Mouse (Mus musculus): ENCODE measurements around the gene Cebpb. TPM values are rescaled to one million over a fixed set of nuclear protein-coding genes. Genes with fewer than 3 reads are reported as not detected.

The Cebpb gene
- polyA plus RNA-seq, 1 experiment: 45.2 TPM

- WGBS: under 1% methylated on average over 110 of the region's 110 CpGs
- DNase-seq (ENCODE audit: low read depth, low spot score): no peak
Observed at GRCm38 (mm10) chr2:167661270-167662203, 27.2 kb upstream of the Cebpb start, which contains the start of gene Gm20431. Gene Gm20431 (minus strand): TSS chr2:167661496.

DNA sequence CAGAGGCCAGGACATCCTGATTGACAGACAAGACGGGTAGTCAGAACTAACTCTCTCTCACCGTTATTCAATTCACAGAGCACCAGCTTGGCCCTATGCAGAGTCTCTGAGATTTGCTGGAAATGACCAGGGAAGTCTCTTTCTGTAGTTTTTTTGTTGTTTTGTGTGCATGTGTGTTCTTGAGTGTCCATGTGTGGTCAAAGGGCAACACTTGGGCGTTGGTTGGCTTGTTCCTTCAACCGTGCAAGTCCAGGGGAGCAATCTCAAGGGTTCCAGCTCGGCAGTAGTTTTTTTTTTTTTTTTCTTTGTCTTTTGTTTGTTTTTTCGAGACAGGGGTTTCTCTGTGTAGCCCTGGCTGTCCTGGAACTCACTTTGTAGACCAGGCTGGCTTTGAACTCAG, 26.0 kb upstream of the Cebpb start:
- no peak for DNase-seq (ENCODE audit: low read depth, low spot score)
- WGBS: 55% methylated on average over 6 of the region's 6 CpGs

DNA sequence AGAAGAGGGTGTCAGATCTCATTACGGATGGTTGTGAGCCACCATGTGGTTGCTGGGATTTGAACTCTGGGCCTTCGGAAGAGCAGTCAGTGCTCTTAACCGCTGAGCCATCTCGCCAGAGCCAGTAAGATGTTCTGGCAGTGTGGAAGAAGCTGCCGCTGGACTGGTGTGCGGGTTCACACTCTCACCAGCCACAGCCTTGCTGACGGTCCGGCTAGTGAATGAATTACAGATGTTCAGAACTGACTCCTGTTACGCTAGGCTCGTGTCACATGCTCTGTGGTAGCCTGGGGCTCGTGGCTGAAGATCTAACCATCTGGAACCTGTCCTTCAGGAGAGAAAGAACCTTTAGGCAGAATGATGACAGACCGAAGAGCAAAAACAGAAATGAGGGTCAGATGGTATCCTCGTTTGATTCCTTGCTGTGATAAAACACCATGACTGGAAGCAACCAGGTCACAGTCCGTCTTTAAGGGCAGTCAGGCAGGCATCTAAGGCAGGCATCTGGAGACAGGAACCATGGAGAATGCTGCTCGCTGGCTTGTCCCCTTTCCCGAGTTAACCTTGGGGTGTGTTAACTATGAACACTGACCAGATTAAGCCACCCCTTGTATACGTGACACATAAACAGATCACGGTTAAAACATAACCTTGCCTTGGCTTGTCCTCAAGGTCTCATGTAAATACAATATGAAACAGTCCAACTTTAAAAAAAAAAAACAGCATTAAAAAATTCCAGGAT, 22.6 kb upstream of the Cebpb start:
- WGBS: 75% methylated on average over 18 of the region's 18 CpGs
- DNase-seq (ENCODE audit: low read depth, low spot score): no peak

DNA sequence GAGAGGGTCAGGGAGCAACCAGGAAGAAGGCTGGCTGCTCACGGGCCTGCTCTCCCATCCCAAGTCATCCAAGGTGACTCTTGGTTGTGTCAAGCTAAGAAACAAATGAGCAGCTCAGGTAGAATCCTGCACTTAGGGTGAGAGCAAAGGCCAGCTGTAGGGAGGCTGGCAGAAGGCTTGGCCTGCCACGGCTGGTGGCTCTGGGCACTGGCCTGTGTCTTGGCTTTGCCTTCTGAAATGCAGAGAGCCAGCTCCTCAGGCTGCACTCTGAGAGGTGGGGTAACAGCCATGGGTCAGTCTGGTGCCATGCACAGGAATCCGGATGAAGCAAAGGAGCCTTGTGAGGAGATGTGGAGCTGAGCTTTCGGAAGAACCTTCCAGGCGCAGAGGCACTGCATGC, 20.3 kb upstream of the Cebpb start:
- 90% methylated on average over 5 of the region's 5 CpGs for WGBS
- DNase-seq (ENCODE audit: low read depth, low spot score): no peak

DNA sequence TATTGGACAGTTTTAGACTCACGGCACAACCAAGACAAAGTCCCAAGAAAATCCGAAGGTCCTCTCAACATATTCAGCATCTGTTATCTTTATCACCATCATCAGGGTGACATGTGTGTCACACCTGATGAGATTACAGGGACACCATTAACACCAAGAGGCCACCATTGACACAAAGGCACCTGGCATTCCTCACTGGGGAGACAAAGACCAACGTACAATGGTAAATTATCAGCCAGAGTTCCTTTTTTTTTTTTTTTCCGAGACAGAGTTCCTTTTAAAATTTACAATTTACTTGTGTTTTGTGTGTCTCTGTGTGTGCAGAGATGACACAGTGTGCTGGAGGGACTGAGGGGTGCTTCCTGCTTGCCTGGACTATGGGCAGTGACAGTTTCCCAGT, 19.3 kb upstream of the Cebpb start:
- 32% methylated on average over 4 of the region's 4 CpGs for WGBS
- DNase-seq (ENCODE audit: low read depth, low spot score): no peak

DNA sequence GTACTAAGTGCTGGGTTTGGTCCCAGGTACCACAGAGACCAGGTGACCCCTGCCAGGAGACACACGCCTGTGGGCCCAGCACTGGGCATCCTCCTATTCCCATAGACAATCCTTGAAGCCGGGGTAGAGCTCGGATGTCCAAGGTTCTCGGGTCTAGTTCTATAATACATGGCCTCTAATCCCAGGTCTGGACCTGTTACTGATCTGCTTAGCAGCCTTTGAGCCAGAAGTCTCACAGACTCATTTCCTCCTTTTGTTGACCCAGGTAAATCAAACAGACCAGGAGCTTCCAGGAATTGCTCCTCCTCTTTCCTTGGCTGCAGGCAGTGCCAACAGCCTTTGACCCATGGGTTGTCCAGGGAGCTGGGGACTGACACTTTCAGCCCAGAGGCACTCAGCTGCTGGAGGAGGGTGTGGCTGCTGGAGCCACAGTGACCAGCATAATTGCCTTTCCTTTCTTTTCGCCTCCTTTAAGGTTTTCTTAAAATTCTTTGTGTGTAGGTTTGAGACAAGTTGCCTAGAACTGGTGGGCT, 17.5 kb upstream of the Cebpb start:
- WGBS: 40% methylated on average over 5 of the region's 5 CpGs
- peak; percentile 84 for DNase-seq (ENCODE audit: low read depth, low spot score)

- DNase-seq (ENCODE audit: low read depth, low spot score): no peak
- WGBS: 39% methylated on average over 13 of the region's 13 CpGs
Observed at GRCm38 (mm10) chr2:167672212-167672685, 16.5 kb upstream of the Cebpb start.

DNA sequence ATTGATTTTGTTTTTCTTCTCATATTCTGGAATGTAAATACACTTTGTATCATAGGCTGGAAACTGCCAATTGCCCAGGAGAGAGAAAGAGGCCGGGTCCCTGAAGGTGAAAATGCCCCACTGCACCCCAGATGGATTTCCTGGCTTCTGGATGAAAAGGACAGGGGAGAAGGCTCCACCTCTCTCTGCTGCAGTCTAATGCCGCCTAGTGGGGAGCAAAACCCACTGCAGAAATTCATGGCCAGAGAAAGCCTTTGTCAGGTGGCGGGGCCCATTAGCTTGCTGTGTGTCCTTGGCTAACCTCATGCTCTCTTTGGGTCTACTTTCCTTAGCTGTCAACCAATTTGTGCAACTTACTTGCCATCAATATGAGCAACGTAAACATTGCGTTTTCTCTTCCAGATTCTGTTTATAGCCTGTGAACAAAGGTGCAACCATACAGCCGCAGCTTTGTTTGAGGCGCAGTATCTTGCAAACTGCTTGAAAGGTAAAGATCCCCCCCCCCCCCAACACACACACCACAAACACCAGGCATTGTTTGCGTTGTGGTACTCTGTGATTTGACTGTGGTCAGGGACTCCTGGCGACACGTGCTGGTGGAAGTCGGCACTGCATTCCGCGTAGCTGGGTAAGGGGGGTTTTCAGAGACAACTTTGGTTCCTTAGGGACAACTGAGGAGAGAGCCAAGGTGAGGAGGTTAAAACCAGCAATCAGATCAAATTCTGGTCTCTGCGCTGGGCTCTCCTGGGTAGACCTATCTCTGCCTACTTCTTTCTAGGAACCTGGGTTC, 13.4 kb upstream of the Cebpb start:
- DNase-seq (ENCODE audit: low read depth, low spot score): no peak
- 43% methylated on average over 14 of the region's 14 CpGs for WGBS

- DNase-seq (ENCODE audit: low read depth, low spot score): no peak
- 60% methylated on average over 5 of the region's 5 CpGs for WGBS
Observed at GRCm38 (mm10) chr2:167678600-167678999, 10.1 kb upstream of the Cebpb start.

DNA sequence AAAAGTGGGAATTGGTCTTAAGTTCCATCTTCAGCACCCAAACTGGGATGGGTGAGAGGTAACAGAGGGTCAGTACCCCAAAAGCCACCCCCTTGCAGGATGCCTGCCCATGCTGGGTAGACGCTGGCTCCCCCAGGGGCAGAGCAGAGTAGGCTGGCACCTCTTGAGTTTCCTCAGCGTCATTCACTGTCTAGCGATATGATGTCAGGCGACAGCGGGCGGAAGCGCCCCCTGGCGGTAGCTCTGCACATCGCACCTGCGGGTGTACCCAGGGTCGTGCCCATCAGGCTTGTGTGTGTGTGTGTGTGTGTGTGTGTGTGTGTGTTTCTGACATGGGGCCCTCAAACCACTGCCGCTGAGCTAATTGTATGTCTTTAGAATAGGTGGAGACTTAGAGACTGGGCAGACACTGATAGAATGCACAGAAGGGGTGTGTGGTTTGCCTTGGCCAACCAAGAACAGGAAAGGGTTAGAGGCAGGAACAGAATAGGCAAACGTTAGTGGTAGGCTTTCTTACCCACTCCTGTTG, 8.7 kb upstream of the Cebpb start:
- no peak for DNase-seq (ENCODE audit: low read depth, low spot score)
- WGBS: 2% methylated on average over 13 of the region's 13 CpGs

- no peak for DNase-seq (ENCODE audit: low read depth, low spot score)
- WGBS: 54% methylated on average over 5 of the region's 5 CpGs
Observed at GRCm38 (mm10) chr2:167680657-167681056, 8.1 kb upstream of the Cebpb start.

- no peak for DNase-seq (ENCODE audit: low read depth, low spot score)
- 59% methylated on average over 3 of the region's 3 CpGs for WGBS
Observed at GRCm38 (mm10) chr2:167683721-167684120, 5.0 kb upstream of the Cebpb start.

GRCm38 (mm10) chr2:167685137-167685536, 3.6 kb upstream of the Cebpb start:
- DNase-seq (ENCODE audit: low read depth, low spot score): peak; percentile 93
- WGBS: 9% methylated on average over 8 of the region's 8 CpGs

DNA sequence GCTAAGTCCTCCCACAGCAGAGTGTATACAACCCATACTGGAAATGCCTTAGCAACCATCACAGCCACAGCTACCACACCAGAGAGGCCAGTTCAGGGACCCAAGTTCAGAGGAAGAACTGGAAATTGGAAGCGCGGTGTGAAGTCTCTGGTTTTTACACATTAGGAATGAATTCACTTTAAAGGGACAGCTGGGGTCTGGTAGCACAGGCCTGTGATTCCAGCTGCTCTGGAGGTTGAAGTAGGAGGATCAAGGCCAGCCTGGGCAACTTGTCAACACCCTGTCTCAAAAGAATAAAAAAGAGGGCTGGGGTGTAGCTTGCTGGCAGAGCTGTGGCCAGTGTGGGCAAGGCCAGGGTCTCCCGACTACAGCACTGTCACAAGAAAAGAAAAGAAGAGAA, 2.9 kb upstream of the Cebpb start:
- 74% methylated on average over 3 of the region's 3 CpGs for WGBS

GRCm38 (mm10) chr2:167686382-167687249, 2.1 kb upstream of the Cebpb start:
- 75% methylated on average over 16 of the region's 16 CpGs for WGBS
- no peak for DNase-seq (ENCODE audit: low read depth, low spot score)

More for the DNA sequence above, 2.9 kb upstream of the Cebpb start:
- no peak for DNase-seq (ENCODE audit: low read depth, low spot score)

- WGBS: 92% methylated on average over 4 of the region's 4 CpGs
- no peak for DNase-seq (ENCODE audit: low read depth, low spot score)
Observed at GRCm38 (mm10) chr2:167687250-167687586, 1.5 kb upstream of the Cebpb start.

DNA sequence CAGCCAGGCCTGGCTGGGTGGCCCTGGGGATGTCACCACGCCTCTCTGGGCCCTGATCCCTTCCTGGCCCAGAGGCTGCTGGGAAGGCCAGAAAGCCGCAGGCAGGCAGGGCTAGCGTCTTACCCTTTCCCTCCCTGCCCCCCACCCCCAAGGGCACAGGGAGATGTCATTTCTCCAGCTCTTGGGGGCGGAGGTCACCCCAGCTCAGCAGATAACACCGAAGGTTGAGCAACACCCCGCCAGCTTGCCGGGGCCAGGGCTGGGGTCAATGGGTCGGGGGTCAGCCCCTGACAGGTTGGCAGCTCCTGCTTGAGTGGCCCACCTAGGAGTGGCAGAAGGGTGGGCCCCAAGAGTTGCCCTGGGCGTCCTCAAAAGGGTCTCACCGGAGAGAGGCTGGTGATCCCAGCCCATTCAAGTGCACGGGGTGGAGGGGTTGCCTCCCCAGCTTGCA, 1.0 kb upstream of the Cebpb start:
- DNase-seq (ENCODE audit: low read depth, low spot score): no peak
- whole genome bisulfite sequencing: 69% methylated on average over 11 of the region's 11 CpGs

GRCm38 (mm10) chr2:167688126-167688497, 603 bp upstream of the Cebpb start:
- WGBS: 49% methylated on average over 12 of the region's 12 CpGs
- no peak for DNase-seq (ENCODE audit: low read depth, low spot score)
